Mouse (Mus musculus): Measurements from ENCODE around the gene Tspan15. TPM values are rescaled to one million over a fixed set of nuclear protein-coding genes. Genes with fewer than 3 reads are reported as not detected.

Tspan15 gene
- total and polyA plus RNA-seq, 2 experiments: 4.1 to 8.6 TPM

DNA sequence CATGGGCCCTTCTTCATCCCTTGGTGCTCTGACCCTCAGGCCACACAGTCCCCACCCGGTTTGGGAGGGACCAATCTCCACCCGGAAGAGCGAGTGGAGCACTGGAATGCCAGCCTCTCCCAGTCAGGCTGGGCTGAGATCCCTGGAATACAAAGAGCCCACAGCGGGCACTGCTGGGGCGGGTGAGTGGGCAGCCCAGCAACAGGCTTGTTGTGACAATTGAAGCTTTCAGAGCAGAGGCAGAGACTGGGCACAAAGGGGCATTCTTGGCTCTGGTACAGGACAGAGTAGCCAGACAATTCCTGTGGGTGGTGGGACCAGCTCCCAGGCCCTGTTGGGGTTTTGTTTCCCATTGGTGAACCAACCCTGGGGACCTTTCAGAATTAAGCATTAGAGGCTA, 36.6 kb downstream of the Tspan15 start:
- TF ChIP-seq CTCF (IDR thresholded peaks at IDR 0.05; ENCODE audit: low read depth, low read length) (no peak), POLR2A (IDR thresholded peaks at IDR 0.05; ENCODE audit: extremely low read depth, insufficient read depth, low read length) (no peak)

DNA sequence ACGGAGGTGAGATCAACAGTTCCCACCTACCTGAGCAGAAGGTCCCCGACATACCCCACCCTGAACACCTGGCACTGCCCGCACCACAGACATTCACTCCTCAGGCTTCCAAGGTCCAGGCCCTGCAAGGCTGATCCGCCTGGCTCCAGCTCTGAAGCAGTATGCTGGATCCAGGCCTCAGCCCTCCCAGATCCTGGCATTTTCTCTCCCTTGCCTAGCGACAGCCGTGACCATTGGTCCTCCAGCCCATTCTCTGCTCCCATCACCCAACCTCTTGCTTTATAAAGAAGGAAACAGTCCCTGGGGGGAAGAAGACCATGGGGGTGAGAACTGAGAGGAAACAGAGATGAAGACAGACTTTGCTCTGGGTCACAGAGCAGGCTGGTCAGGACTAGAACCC, 37.0 kb downstream of the Tspan15 start:
- TF ChIP-seq POLR2A (IDR thresholded peaks at IDR 0.05; ENCODE audit: extremely low read depth, insufficient read depth, low read length) (no peak), CTCF (IDR thresholded peaks at IDR 0.05; ENCODE audit: low read depth, low read length) (no peak)
- no peak overlapping the region for H3K4me3 ChIP-seq (ENCODE audit: insufficient read depth, low read depth, low read length)
- H3K9ac ChIP-seq (ENCODE audit: low read depth, low read length): no peak overlapping the region
- no peak overlapping the region for H3K27ac ChIP-seq (replicated peaks; ENCODE audit: insufficient read depth, low read depth, low read length)
- no peaks in the 10 kb centered on the region for H3K27me3 ChIP-seq (ENCODE audit: control insufficient read depth, insufficient read depth, low read length)
- H3K36me3 ChIP-seq (ENCODE audit: control insufficient read depth, insufficient read depth, low read length): no peaks in the 10 kb centered on the region
- H3K79me2 ChIP-seq (ENCODE audit: control insufficient read depth, insufficient read depth, low read length): no peaks in the 10 kb centered on the region
- no peak for DNase-seq (ENCODE audit: extremely low read depth, low read depth, low spot score)
- 89% methylated on average over 6 of the region's 6 CpGs for WGBS
- no peaks in the 10 kb centered on the region for H3K4me1 ChIP-seq (ENCODE audit: control insufficient read depth, insufficient read depth, low read length)

More for the DNA sequence above, 36.6 kb downstream of the Tspan15 start:
- Histone ChIP-seq H3K27ac (replicated peaks; ENCODE audit: insufficient read depth, low read depth, low read length) (no peak overlapping the region), H3K9ac (ENCODE audit: low read depth, low read length) (no peak overlapping the region), H3K4me3 (ENCODE audit: insufficient read depth, low read depth, low read length) (no peak overlapping the region), H3K36me3 (ENCODE audit: control insufficient read depth, insufficient read depth, low read length) (no peaks in the 10 kb centered on the region), H3K4me1 (ENCODE audit: control insufficient read depth, insufficient read depth, low read length) (no peaks in the 10 kb centered on the region), H3K27me3 (ENCODE audit: control insufficient read depth, insufficient read depth, low read length) (no peaks in the 10 kb centered on the region), H3K79me2 (ENCODE audit: control insufficient read depth, insufficient read depth, low read length) (no peaks in the 10 kb centered on the region)
- WGBS: 80% methylated on average over 5 of the region's 5 CpGs
- no peak for DNase-seq (ENCODE audit: extremely low read depth, low read depth, low spot score)

DNA sequence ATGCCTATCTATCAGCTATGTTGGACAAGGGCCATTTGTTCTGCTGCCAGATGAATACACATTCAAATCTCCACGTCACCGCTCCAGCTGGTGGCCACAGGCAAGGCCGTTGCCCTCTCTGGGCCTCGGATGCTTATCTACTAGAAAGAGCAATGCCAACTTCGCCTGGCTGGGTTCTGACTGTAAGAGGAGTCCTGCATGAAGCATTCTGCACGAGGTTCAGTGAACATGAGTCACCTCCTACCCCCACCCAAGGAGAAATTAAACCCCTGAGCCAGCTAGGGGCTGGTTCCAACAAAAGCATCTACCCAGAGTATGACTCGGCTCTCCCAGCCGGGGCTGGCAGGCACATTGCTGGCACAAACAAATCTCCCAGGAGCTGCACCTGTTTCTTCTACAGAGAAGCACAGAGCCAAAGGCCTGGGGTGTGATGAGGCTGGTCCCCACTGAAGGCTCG, 38.3 kb downstream of the Tspan15 start:
- DNase-seq (ENCODE audit: extremely low read depth, low read depth, low spot score): peak; percentile 73
- Histone ChIP-seq H3K27me3 (ENCODE audit: control insufficient read depth, insufficient read depth, low read length) (no peaks in the 10 kb centered on the region), H3K4me3 (ENCODE audit: insufficient read depth, low read depth, low read length) (no peak overlapping the region), H3K4me1 (ENCODE audit: control insufficient read depth, insufficient read depth, low read length) (no peaks in the 10 kb centered on the region), H3K27ac (replicated peaks; ENCODE audit: insufficient read depth, low read depth, low read length) (no peak overlapping the region), H3K79me2 (ENCODE audit: control insufficient read depth, insufficient read depth, low read length) (no peaks in the 10 kb centered on the region), H3K36me3 (ENCODE audit: control insufficient read depth, insufficient read depth, low read length) (no peaks in the 10 kb centered on the region), H3K9ac (ENCODE audit: low read depth, low read length) (no peak overlapping the region)
- WGBS: 25% methylated on average over 9 of the region's 9 CpGs
- TF ChIP-seq POLR2A (IDR thresholded peaks at IDR 0.05; ENCODE audit: extremely low read depth, insufficient read depth, low read length) (no peak), CTCF (IDR thresholded peaks at IDR 0.05; ENCODE audit: low read depth, low read length) (no peak)

DNA sequence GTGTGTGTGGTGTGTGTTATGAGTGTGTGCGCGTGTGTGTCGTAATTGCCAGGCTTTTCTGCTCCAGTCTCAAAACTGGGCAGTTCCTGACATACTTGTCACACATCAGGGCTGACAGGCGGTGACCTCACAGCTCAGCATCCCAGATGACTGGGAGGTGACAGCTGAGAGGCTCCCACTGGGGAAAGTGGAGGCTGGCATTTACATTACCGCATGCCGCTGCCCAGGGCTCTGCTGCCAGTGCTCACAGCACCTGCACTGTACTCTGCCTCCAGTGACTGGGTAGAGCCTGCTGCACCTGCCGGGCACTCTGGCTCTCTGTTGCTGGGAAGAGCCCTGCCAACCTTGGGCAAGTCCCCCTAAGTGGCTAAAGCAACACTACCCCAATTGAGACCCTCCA, 40.2 kb downstream of the Tspan15 start:
- Histone ChIP-seq H3K79me2 (ENCODE audit: control insufficient read depth, insufficient read depth, low read length) (no peaks in the 10 kb centered on the region), H3K9ac (ENCODE audit: low read depth, low read length) (no peak overlapping the region), H3K36me3 (ENCODE audit: control insufficient read depth, insufficient read depth, low read length) (no peaks in the 10 kb centered on the region), H3K4me3 (ENCODE audit: insufficient read depth, low read depth, low read length) (no peak overlapping the region), H3K27me3 (ENCODE audit: control insufficient read depth, insufficient read depth, low read length) (no peaks in the 10 kb centered on the region), H3K27ac (replicated peaks; ENCODE audit: insufficient read depth, low read depth, low read length) (no peak overlapping the region), H3K4me1 (ENCODE audit: control insufficient read depth, insufficient read depth, low read length) (no peaks in the 10 kb centered on the region)
- no peak for DNase-seq (ENCODE audit: extremely low read depth, low read depth, low spot score)
- no peak for TF ChIP-seq POLR2A (IDR thresholded peaks at IDR 0.05; ENCODE audit: extremely low read depth, insufficient read depth, low read length)
- TF ChIP-seq CTCF (IDR thresholded peaks at IDR 0.05; ENCODE audit: low read depth, low read length): no peak
- 92% methylated on average over 7 of the region's 7 CpGs for WGBS

DNA sequence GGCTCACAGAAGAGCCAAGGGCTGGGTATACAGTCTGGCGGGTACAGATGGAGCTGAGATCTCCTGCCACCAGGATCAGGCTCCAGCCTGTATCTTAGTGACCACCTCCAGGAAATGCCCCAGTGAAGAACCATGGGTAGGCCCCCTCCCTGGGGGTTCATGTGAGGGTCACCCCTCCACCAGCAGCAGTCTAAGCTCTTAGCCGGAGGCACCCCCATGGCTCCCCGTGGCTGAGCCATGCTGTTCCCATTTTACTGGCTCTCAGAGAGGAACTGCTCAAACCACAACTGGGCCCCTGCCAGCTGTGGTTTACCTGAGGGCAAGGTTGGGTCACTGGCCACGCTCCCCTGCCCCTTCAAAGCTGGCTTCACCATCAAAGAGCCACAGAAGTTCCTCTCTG, 41.1 kb downstream of the Tspan15 start:
- no peak for DNase-seq (ENCODE audit: extremely low read depth, low read depth, low spot score)
- Histone ChIP-seq H3K27ac (replicated peaks; ENCODE audit: insufficient read depth, low read depth, low read length) (no peak overlapping the region), H3K9ac (ENCODE audit: low read depth, low read length) (no peak overlapping the region), H3K36me3 (ENCODE audit: control insufficient read depth, insufficient read depth, low read length) (no peaks in the 10 kb centered on the region), H3K27me3 (ENCODE audit: control insufficient read depth, insufficient read depth, low read length) (no peaks in the 10 kb centered on the region), H3K4me3 (ENCODE audit: insufficient read depth, low read depth, low read length) (no peak overlapping the region), H3K4me1 (ENCODE audit: control insufficient read depth, insufficient read depth, low read length) (no peaks in the 10 kb centered on the region), H3K79me2 (ENCODE audit: control insufficient read depth, insufficient read depth, low read length) (no peaks in the 10 kb centered on the region)
- no peak for TF ChIP-seq POLR2A (IDR thresholded peaks at IDR 0.05; ENCODE audit: extremely low read depth, insufficient read depth, low read length)
- no peak for TF ChIP-seq CTCF (IDR thresholded peaks at IDR 0.05; ENCODE audit: low read depth, low read length)
- 78% methylated on average over 4 of the region's 4 CpGs for WGBS

DNA sequence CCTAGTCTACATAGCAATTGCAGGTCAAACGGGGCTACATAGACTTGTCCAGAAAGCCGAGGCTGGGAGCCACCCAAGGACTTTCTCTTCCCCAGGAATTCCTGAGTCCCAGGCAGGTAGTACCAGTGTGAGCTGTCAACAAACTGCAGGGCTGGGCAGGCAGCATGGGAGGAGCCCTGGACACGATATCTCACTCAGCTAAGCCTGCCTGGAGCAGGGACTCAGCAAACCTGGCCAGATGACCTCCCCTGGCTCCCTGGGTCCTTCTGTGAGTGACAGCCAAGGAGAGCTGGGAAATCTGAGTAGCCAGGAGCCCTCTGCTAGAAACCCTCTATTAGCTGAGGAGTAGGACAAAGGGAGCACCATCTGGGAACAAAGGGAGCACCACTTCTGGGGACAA, 41.7 kb downstream of the Tspan15 start:
- Histone ChIP-seq H3K27ac (replicated peaks; ENCODE audit: insufficient read depth, low read depth, low read length) (no peak overlapping the region), H3K4me1 (ENCODE audit: control insufficient read depth, insufficient read depth, low read length) (no peaks in the 10 kb centered on the region), H3K36me3 (ENCODE audit: control insufficient read depth, insufficient read depth, low read length) (no peaks in the 10 kb centered on the region), H3K9ac (ENCODE audit: low read depth, low read length) (no peak overlapping the region), H3K4me3 (ENCODE audit: insufficient read depth, low read depth, low read length) (no peak overlapping the region), H3K27me3 (ENCODE audit: control insufficient read depth, insufficient read depth, low read length) (no peaks in the 10 kb centered on the region), H3K79me2 (ENCODE audit: control insufficient read depth, insufficient read depth, low read length) (no peaks in the 10 kb centered on the region)
- 41% methylated on average over 3 of the region's 3 CpGs for WGBS
- DNase-seq (ENCODE audit: extremely low read depth, low read depth, low spot score): no peak
- no peak for TF ChIP-seq CTCF (IDR thresholded peaks at IDR 0.05; ENCODE audit: low read depth, low read length)
